Comparison of ENCODE assay signal across 10 mouse cellular contexts in genomic region chr16:32201004-32201325, GRCm38 (mm10). TPM values are rescaled to one million over a fixed set of nuclear protein-coding genes. Genes with fewer than 3 reads are reported as not detected.
A peak's percentile ranks its signal among the peaks of the same experiment; 100 is the strongest.
DNase-seq lines count a peak whose midpoint lies in the region; ATAC-seq and TF ChIP-seq lines count a peak whose summit lies in the region.
"Had no signal": no experiment of that assay in that cellular context is flagged by ENCODE, and none has a peak within 500 bp of the region (broad histone marks: within the 10 kb centered on the region; RNA-seq: fewer than 3 reads in every experiment).

No protein-coding gene starts in this region.

- no peaks in the 10 kb centered on the region for H3K4me1 ChIP-seq in embryonic facial prominence, embryonic 15.5 days
- no peaks in the 10 kb centered on the region for H3K4me1 ChIP-seq in intestine, postnatal 0 days (replicated peaks; ENCODE audit: control insufficient read depth, insufficient read depth, low read length)
- 0 out of 2 replicates have a peak, but pooled peaks cover 8% of the 10 kb centered on the region for H3K4me1 ChIP-seq in midbrain, embryonic 15.5 days

- peak overlapping the region; percentile 52 for H3K4me2 ChIP-seq in embryonic facial prominence, embryonic 15.5 days (replicated peaks)
- H3K4me2 ChIP-seq in intestine, postnatal 0 days (replicated peaks; ENCODE audit: low read depth): peak overlapping the region; percentile 32; the same call in 1 of the 2 replicates
- H3K4me2 ChIP-seq in midbrain, embryonic 15.5 days: peak overlapping the region; percentile 26; the same call in 1 of the 2 replicates

- 38% methylated on average over 9 of the region's 9 CpGs for WGBS in embryonic facial prominence, embryonic 15.5 days
- 63% methylated on average over 9 of the region's 9 CpGs for WGBS in intestine, postnatal 0 days
- 46% methylated on average over 9 of the region's 9 CpGs for WGBS in midbrain, embryonic 15.5 days

- no peaks in the 10 kb centered on the region for H3K9me3 ChIP-seq in embryonic facial prominence, embryonic 15.5 days (replicated peaks)
- no peaks in the 10 kb centered on the region for H3K9me3 ChIP-seq in intestine, postnatal 0 days (ENCODE audit: control insufficient read depth)
- H3K9me3 ChIP-seq in midbrain, embryonic 15.5 days: no peaks in the 10 kb centered on the region
- H3K9me3 ChIP-seq: G1E had no signal

- no peak for ATAC-seq in embryonic facial prominence, embryonic 15.5 days (ENCODE audit: insufficient number of reproducible peaks, low FRiP score, low TSS enrichment, low read depth)
- no peak for ATAC-seq in intestine, postnatal 0 days
- no peak for ATAC-seq in midbrain, embryonic 15.5 days (replicated peaks)

- peak overlapping the region; percentile 37 for H3K4me3 ChIP-seq in embryonic facial prominence, embryonic 15.5 days (replicated peaks)
- H3K4me3 ChIP-seq in intestine, postnatal 0 days (ENCODE audit: low read depth, low read length): no peak overlapping the region
- H3K4me3 ChIP-seq in midbrain, embryonic 15.5 days: no peak overlapping the region

- peak overlapping the region; percentile 87 for H3K27ac ChIP-seq in embryonic facial prominence, embryonic 15.5 days (replicated peaks)
- H3K27ac ChIP-seq in intestine, postnatal 0 days (ENCODE audit: low read depth, low read length): peak overlapping the region; percentile 54; the same call in 1 of the 2 replicates
- H3K27ac ChIP-seq in midbrain, embryonic 15.5 days: no peak overlapping the region

- H3K9ac ChIP-seq in embryonic facial prominence, embryonic 15.5 days: peak overlapping the region; percentile 33
- no peak overlapping the region for H3K9ac ChIP-seq in intestine, postnatal 0 days (ENCODE audit: low read depth, low read length)
- no peak overlapping the region for H3K9ac ChIP-seq in midbrain, embryonic 15.5 days

- peak; percentile 36 for DNase-seq in kidney, adult 9 months
- no peak for DNase-seq in kidney, adult 18-20 months
- no peak for DNase-seq in right cerebral cortex, postnatal 10 days (ENCODE audit: low spot score in 2 of 2)
- DNase-seq in layer of hippocampus, postnatal 10 days (ENCODE audit: low spot score in 2 of 2): no peak
- no peak for DNase-seq in gastrocnemius, postnatal 10 days
- DNase-seq: cerebellum, adult 11 months had no signal

- H3K27me3 ChIP-seq in embryonic facial prominence, embryonic 15.5 days: no peaks in the 10 kb centered on the region
- H3K27me3 ChIP-seq in intestine, postnatal 0 days (replicated peaks; ENCODE audit: control insufficient read depth, insufficient read depth, low read length): no peaks in the 10 kb centered on the region
- H3K27me3 ChIP-seq in midbrain, embryonic 15.5 days (replicated peaks): no peaks in the 10 kb centered on the region

- TF ChIP-seq CTCF in intestine, postnatal 0 days (IDR thresholded peaks at IDR 0.05; ENCODE audit: low read depth): no peak

- no peaks in the 10 kb centered on the region for H3K36me3 ChIP-seq in embryonic facial prominence, embryonic 15.5 days
- no peaks in the 10 kb centered on the region for H3K36me3 ChIP-seq in intestine, postnatal 0 days (ENCODE audit: control insufficient read depth, insufficient read depth)
- no peaks in the 10 kb centered on the region for H3K36me3 ChIP-seq in midbrain, embryonic 15.5 days (replicated peaks)
- H3K36me3 ChIP-seq: G1E had no signal

RNA-seq across cellular contexts. Expression of gene Bex6, which starts 21.3 kb away (rescaled TPM):
- 0.23 and 0.30 TPM in 2 replicates for polyA plus RNA-seq in embryonic facial prominence, embryonic 15.5 days (2015; fragmentation: Nextera tagmentation; extraction: Ambion mirVana)
- polyA plus RNA-seq in intestine, postnatal 0 days (2015; fragmentation: Nextera tagmentation; extraction: Ambion mirVana): 0.13 TPM in 1 of 2 replicates, not detected in the other
- not detected in 2 replicates for polyA plus RNA-seq in midbrain, embryonic 15.5 days (2015; fragmentation: Nextera tagmentation; extraction: Ambion mirVana)
- not detected for total RNA-seq in layer of hippocampus, postnatal 10 days (2021)
- under 1 TPM in 1 of 2 experiments, not detected in 1; 0.47 TPM for total RNA-seq in gastrocnemius, postnatal 10 days (2021)
- total RNA-seq: G1E had no signal
- polyA plus RNA-seq: G1E had no signal

RNA-seq across cellular contexts. Expression of gene Nrros, which starts 35.6 kb away (rescaled TPM):
- polyA plus RNA-seq in embryonic facial prominence, embryonic 15.5 days (2015; fragmentation: Nextera tagmentation; extraction: Ambion mirVana): 21.1 and 23.6 TPM in 2 replicates
- polyA plus RNA-seq in intestine, postnatal 0 days (2015; fragmentation: Nextera tagmentation; extraction: Ambion mirVana): 4.7 and 4.8 TPM in 2 replicates
- polyA plus RNA-seq in midbrain, embryonic 15.5 days (2015; fragmentation: Nextera tagmentation; extraction: Ambion mirVana): 8.4 and 8.6 TPM in 2 replicates
- 1 to 10 TPM; 7.6 to 8.8 TPM for total RNA-seq in layer of hippocampus, postnatal 10 days (2021)
- 1 to 10 TPM; 7.4 to 9.0 TPM for total RNA-seq in gastrocnemius, postnatal 10 days (2021)

RNA-seq across cellular contexts. Expression of gene Fbxo45, which starts 46.0 kb away (rescaled TPM):
- polyA plus RNA-seq in embryonic facial prominence, embryonic 15.5 days (2015; fragmentation: Nextera tagmentation; extraction: Ambion mirVana): 14.6 and 15.6 TPM in 2 replicates
- 4.9 and 5.1 TPM in 2 replicates for polyA plus RNA-seq in intestine, postnatal 0 days (2015; fragmentation: Nextera tagmentation; extraction: Ambion mirVana)
- polyA plus RNA-seq in midbrain, embryonic 15.5 days (2015; fragmentation: Nextera tagmentation; extraction: Ambion mirVana): 21.1 and 22.6 TPM in 2 replicates
- total RNA-seq in layer of hippocampus, postnatal 10 days (2021): 10 to 100 TPM; 40.0 to 40.2 TPM
- 10 to 100 TPM; 11.2 to 11.6 TPM for total RNA-seq in gastrocnemius, postnatal 10 days (2021)

RNA-seq across cellular contexts. Expression of gene Wdr53, which starts 46.1 kb away (rescaled TPM):
- polyA plus RNA-seq in embryonic facial prominence, embryonic 15.5 days (2015; fragmentation: Nextera tagmentation; extraction: Ambion mirVana): 19.6 and 20.8 TPM in 2 replicates
- 10.7 and 11.8 TPM in 2 replicates for polyA plus RNA-seq in intestine, postnatal 0 days (2015; fragmentation: Nextera tagmentation; extraction: Ambion mirVana)
- polyA plus RNA-seq in midbrain, embryonic 15.5 days (2015; fragmentation: Nextera tagmentation; extraction: Ambion mirVana): 13.7 and 15.6 TPM in 2 replicates
- total RNA-seq in layer of hippocampus, postnatal 10 days (2021): 10 to 100 TPM; 11.9 to 14.3 TPM
- total RNA-seq in gastrocnemius, postnatal 10 days (2021): 1 to 10 TPM; 6.1 to 7.3 TPM
